Mouse (Mus musculus) cerebellum, postnatal 36 days (tissue): ENCODE measurements around the gene Cmtm7.
A peak's percentile ranks its signal among the peaks of the same experiment; 100 is the strongest.

ENCODE experiments used
- DNase-seq, 2 experiments: peaks; one replicate each; pipeline ENCODE4 v3.0.0; 2021 to 2022; ENCODE audit warnings: mixed read lengths in 2 of 2

Gene Cmtm7

GRCm38 (mm10) chr9:114794491-114794890, 12.8 kb upstream of the Cmtm7 start:
- DNase-seq, result no peak

GRCm38 (mm10) chr9:114793764-114794295, 12.2 kb upstream of the Cmtm7 start:
- DNase-seq, result no peak

GRCm38 (mm10) chr9:114789989-114790388, 8.3 kb upstream of the Cmtm7 start:
- no peak for DNase-seq

GRCm38 (mm10) chr9:114789557-114789956, 7.9 kb upstream of the Cmtm7 start:
- DNase-seq, result no peak

- no peak for DNase-seq
These were observed 7.0 kb upstream of the Cmtm7 start for GRCm38 (mm10) chr9:114788697-114789096.

GRCm38 (mm10) chr9:114787716-114788115, 6.1 kb upstream of the Cmtm7 start:
- no peak for DNase-seq

- DNase-seq, result no peak
These were observed 5.5 kb upstream of the Cmtm7 start for GRCm38 (mm10) chr9:114787134-114787533.

GRCm38 (mm10) chr9:114785432-114786125, 3.9 kb upstream of the Cmtm7 start:
- no peak for DNase-seq

- DNase-seq, result peak in 1 of 2 experiments; percentile 12
These were observed 720 bp downstream of the Cmtm7 start for GRCm38 (mm10) chr9:114780746-114781525.

- no peak for DNase-seq
These were observed 1.5 kb downstream of the Cmtm7 start for GRCm38 (mm10) chr9:114779984-114780745.

- DNase-seq, result no peak
These were observed 2.8 kb downstream of the Cmtm7 start for GRCm38 (mm10) chr9:114778877-114779276.

- no peak for DNase-seq
These were observed 3.6 kb downstream of the Cmtm7 start for GRCm38 (mm10) chr9:114778047-114778390.

GRCm38 (mm10) chr9:114777178-114778046, 4.2 kb downstream of the Cmtm7 start:
- DNase-seq, result no peak

GRCm38 (mm10) chr9:114776361-114776760, 5.3 kb downstream of the Cmtm7 start:
- DNase-seq, result no peak

- DNase-seq, result peak; percentile 60 to 76
These were observed 6.4 kb downstream of the Cmtm7 start for GRCm38 (mm10) chr9:114775272-114775671.

- no peak for DNase-seq
These were observed 7.0 kb downstream of the Cmtm7 start for GRCm38 (mm10) chr9:114774629-114775028.

- no peak for DNase-seq
These were observed 10.1 kb downstream of the Cmtm7 start for GRCm38 (mm10) chr9:114771565-114771964.

GRCm38 (mm10) chr9:114770224-114770623, 11.4 kb downstream of the Cmtm7 start:
- DNase-seq, result no peak

- no peak for DNase-seq
These were observed 13.6 kb downstream of the Cmtm7 start for GRCm38 (mm10) chr9:114768066-114768465.

- no peak for DNase-seq
These were observed 14.1 kb downstream of the Cmtm7 start for GRCm38 (mm10) chr9:114767507-114767906.

- peak; percentile 58 to 61 for DNase-seq
These were observed 14.6 kb downstream of the Cmtm7 start for GRCm38 (mm10) chr9:114767030-114767429.

GRCm38 (mm10) chr9:114763341-114763740, 18.3 kb downstream of the Cmtm7 start:
- DNase-seq, result peak in 1 of 2 experiments; percentile 14
